Mouse (Mus musculus) frontal cortex, postnatal 36 days (tissue): ENCODE measurements around the gene Slc39a3.
"Not testable (repeated sequence)": the region's sequence is repeated elsewhere in the genome, so short reads cannot be mapped to it uniquely, and the experiment has no call there.

ENCODE experiments used
- DNase-seq, 2 experiments: peaks; one replicate each; pipeline ENCODE4 v3.0.0; 2022; ENCODE audit warnings: low spot score in 2 of 2

The Slc39a3 gene

DNA sequence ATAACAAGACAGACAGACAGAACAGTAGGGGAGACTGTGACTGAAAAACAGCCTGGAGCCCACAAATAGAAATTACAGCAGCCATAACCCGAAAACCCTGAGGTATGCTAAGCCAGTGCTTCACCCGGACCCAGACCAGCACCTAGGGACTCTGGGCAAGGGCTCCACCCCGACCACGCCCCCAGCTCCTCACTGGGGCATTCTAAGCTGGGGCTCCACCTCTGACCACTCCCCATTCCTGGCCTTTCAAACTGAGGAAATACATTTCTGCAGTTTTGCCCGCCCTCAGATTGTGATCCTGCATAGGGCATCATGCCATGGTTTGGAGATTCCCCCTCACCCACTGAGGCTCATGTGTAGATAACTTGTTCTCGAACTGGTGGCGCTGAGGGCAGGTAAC lies 30.0 kb downstream of the Slc39a3 start:
- no peak for DNase-seq

DNA sequence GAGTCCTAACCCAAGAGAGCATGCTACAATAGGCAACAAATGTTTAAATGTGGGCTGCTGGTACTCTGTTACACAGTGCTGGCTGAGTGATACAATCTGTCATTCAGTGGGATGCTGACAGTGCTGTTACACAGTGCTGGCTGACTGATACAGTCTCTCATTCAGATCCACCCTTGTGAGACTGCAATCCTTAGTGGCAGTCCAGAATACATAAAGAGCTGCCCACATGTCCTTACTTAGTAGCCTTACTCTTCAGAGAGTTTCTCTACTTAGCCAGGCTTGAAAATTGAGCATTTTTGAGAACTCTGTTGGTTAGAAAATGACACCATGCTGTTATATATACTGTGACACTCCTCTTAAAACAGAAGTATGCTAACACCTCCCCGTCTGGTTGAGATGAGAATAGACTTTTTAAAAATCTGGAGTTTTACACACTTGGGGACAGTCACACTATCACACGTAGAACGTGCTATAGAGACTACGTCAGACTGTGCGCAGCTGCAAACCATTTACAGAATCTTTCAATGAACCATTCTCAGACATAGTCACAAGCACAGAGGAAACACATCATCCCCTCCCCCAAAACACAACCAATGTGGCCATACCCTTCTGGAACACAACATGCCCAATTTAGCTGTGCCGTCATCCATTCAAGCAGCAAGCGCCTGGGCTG lies 31.1 kb downstream of the Slc39a3 start:
- peak in 1 of 2 experiments; percentile 72 for DNase-seq

DNA sequence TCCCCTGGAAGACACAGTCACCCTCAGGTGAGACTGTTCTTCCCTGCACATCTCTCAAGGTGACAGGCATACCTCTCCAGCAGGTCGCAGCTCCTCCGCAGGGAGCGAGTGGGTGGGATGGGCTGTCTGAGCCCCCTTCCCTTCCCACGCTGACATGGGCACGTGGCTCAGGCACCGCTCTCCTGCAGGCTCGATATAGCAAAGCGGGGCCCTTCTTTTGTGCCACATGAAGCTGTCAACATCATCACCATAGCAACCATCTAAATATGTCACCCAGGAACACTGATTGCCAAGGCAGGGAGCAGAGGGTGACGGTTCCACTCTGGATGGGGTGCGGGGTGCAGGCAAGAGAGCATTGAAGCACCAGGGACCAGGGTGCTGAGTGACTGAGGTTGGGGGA lies 36.1 kb downstream of the Slc39a3 start:
- DNase-seq: peak; percentile 55 to 62

DNA sequence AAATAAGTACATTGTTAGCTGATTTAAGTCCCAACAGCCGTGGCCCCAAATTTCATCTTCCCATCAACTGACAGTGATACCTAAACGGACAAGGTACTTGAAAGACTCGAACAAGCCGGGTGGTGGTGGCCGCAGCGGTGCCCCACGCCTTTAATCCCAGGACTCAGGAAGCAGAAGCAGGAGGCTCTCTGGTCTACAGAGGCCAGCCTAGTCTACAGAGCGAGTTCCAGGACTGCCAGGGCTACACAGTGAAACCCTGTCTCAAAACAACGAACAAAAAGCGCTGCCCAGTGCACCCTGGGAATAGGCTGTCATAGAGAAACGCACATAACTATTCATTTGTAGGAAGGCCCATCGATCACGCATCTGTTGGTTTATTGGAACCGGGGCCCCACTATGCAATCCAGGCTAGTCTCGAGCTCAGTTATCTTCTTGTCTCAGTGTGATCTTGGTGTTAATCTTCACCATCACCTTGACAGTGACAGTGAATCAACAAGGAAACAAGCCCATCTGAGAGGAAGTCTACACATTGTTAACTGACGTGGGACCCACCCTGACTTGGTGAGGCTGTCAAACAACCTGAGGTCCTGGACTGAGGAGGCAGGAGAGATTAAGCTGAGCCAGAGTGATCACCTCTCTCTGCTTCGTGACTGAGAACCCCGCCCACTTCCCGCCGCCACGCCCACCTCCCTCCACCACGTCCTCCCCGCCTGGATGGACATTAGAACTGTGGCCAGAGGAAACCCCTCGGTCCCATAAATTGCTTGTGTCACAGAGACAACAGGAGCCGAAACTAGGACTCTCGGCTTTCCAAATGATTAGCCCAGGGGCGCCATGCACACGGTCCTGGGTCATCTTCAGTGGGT lies 36.8 kb downstream of the Slc39a3 start:
- no peak for DNase-seq

DNA sequence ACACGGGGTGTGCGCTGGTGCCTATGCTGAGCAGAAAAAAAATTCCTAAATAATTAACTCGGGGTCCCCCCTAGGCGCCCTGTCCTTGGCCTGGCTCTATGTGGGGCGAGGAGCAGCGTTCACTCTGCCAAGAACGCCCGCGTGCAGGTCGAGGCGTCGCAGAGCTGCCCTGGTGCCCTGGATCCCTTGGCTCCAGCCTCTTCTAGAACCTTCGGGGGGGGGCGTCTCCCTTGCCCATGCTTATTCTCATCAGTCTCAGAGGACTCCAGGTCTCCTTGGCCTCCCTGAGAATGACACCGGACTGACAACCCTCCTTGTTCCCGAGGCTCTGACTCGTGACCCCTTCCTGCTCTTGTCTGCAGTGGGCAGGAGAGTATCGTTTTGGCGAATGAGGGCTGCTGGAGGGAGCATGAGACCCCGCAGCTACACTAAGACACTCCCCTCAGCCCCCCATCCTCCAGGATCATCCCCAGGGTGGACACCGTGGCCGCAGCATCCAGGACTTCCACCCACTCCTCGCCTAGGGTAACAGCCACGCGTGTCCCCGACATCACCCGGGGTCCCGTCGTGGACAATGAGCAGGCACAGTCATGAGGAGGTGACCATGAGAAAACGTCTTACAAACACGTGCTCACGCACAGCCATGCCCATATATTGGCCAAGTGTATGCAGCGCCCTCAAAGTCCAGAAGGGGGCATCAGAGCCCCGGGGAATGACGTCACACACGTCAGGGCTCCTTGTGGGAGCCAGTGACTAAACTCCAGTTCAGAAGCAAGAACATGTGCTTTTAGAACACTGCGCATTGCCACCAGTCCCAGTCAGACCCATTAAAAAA lies 37.6 kb downstream of the Slc39a3 start:
- DNase-seq: peak; percentile 86 to 90

DNA sequence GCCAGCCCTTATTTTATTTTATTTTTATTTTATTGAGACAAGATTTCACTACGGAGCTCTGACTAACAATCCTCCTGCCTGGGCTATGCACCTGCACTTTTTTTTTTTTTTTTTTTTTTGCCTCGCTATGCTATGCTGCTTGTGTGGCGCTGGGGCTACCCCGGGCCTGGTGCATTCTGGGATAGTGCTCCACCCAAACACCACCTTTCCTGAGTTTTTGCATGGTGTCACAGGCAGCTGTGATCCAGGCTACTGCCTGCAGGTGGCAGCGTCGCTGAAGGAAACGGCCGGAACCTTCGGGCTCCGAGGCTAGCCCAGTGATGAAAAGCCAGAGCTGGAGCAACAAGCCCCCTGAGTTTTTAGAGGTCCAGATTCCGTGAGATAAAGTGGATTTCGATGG lies 38.4 kb downstream of the Slc39a3 start:
- peak; percentile 66 to 74 for DNase-seq

DNA sequence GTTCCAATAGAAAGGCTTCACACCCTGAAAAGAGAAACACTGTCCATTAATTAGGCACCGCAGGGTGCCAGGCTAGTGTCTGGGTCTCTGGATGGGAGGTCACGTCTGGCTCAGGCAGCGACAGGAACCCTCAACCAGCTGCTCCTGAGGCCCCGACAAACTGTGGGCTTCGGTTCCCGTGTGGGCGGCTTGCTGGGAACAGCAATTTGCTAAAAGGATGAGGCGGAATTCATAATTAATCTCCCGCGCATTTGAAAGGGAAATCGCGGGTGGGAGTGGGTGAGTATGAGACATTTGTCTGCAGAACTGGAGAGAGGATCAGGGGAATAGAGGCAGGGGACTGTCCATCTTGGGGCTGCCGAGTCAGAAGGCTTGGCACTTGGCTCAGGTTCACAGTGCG lies 39.2 kb downstream of the Slc39a3 start:
- DNase-seq: no peak

DNA sequence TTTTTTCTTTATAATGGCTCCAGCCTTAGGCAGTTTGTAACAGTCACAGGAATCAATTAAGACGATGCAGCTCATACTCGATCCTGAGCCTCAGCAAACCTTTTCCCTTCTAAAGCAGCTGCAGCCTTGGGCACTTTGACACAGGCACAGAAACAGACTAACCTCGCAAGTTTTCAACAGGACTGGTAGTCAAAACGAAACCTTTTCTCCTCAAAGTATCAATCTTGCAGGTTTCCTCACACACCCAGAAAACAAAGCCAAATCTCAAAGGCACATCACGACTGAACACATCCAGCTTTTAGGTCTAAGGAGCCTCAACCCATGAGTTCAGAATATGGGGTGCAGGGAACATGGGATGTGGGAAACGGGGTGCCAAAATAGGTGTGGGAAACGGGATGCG lies 39.9 kb downstream of the Slc39a3 start:
- no peak for DNase-seq

DNA sequence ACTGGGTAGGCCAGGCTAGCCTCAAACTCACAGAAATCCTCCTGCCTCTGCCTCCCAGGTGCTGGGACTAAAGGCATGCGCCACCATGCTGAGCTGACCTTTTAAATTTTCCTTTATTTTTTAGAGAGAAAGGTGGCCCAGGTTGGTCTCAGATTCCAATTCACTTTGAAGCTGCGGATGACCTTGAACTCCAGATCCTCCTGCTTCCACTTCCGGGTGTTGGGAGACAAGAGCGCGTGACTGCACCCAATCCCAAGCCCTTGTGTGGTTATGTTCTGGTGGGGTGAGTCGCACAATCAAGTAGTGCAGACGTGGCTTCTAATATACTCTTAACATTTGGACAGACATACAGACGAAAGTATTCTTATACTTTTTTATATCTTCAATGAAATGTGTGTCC lies 40.7 kb downstream of the Slc39a3 start:
- no peak for DNase-seq

DNA sequence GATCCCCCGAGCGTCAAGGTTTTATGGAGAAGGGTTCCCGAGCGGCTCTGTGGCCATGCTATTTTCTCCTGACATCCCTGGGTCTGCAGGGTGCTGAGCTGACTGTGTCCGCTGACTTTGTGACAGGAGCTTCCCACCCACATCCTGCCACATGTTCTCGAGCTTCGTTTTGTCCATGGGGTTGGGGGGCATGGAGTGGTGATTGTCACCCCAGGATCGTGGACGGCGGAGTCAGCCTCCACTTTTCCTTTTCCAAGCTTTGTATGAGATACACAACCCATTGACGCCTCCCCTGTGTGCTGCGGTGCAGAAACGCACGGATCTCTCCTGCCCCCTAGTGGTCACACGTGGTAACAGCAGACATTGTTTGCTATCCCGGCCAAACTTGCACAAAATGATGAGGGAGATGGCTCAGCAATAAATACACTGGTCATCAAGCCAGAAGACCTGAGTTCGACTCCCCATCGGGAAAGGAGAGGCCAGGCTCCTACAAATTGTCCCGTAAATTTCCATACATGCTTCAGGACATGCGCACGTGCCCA lies 42.1 kb downstream of the Slc39a3 start:
- DNase-seq: peak; percentile 90

DNA sequence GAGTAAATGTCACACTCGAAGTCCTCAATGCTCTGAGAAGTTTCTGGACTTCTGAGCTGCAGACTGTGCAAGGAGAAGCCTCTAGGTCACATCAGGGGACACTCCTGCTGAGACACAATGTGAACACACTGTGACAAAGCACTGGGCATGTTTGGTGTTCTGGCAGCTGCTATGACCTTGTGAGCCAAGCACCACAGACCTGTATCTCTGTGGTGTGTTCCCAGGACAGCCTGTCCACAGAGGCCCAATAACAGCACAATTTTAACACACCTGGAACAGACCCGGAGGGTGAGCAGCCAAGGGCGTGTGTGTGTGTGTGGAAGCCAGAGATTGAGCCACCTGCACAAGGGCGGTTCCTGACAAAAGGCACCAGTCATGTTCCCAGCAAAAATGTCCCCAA lies 42.6 kb downstream of the Slc39a3 start:
- no peak for DNase-seq

DNA sequence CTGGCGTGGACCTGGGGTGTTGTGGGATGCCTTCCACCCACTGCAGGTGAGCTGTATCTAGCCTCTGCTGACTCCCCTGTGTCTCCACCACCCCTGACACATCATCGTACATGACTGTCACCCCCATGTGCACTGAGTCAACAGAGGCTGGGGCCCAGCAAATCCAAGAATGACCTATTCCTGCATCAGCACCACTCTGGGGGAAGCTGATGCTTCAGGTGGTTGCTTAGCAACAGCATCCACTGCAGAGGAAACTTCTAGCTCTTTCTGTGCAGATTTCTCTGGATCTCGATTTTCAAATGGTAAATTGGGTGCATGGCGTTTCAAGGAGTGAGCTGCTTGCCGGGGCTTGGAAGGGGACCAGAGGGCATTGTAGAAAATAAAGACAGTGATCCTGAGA lies 44.0 kb downstream of the Slc39a3 start:
- DNase-seq: no peak

DNA sequence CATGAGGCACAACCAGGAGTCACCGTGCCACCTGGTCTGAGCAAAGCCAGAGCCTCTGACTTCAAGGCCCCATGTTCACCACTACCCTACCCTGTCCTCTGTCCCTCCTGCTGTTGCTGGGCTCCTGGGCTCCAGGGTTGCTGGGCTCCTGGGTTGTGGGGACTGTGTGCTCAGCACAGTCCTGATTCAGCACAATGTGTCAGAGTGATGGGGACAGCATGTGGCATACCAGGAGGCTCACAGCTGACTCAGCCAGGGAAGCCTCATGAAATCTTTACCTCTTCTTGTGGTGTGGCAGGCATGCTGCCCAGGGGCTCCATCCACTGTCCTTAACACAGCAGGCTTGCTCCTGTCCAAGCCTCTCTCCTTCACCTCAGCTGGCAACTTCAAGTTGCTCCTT lies 45.3 kb downstream of the Slc39a3 start:
- no peak for DNase-seq

DNA sequence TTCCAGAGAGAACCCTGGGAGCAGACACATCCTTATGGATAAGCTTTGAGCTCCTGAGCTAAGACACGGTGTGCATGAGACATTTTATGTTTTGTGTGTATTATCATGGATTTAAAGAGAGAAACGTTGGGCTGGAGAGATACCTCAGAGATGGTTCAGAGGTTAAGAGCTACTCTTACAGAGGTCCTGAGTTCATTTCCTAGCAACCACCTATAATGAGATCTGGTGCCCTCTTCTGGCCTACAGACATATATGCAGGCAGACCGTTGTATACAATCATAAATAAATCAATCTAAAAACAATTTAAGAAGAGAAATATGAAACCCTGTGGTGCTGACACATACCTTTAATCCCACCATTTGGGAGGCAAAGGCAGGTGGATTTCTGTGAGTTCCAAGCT lies 46.2 kb downstream of the Slc39a3 start:
- DNase-seq: no peak

DNA sequence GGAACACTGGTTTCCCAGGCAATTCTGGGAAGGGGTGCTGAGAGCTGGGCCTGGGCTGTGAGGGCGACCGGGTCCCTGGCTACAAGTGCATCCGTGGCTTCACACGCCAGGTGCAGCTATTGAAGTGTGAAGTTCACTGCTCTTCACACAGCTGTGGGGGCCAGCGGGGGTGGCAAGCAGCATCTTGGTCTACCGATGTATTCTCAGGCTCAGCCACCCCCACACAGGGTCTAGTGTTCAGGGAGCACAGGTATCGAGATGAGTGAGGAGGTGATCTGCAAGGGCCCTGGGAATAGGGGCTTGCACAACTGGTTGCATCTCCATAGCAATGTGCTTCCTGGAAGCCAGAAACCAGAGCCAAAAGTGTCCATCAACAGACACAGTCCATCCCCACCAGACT lies 46.8 kb downstream of the Slc39a3 start:
- DNase-seq: no peak

DNA sequence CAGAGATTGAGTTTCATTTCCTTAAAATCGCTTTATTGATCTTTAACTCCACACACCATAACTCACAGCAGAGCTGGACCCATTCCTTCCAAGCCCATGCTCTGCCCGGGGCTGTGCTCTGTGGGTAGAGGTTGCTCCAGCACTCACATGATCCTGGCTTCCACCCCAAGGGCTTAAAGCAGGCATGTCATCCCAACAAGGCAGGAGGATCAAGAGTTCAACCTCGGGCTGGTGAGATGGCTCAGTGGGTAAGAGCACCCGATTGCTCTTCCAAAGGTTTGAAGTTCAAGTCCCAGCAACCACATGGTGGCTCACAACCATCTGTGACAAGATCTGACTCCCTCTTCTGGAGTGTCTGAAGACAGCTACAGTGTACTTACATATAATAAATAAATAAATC lies 47.4 kb downstream of the Slc39a3 start:
- DNase-seq: not testable (repeated sequence)

DNA sequence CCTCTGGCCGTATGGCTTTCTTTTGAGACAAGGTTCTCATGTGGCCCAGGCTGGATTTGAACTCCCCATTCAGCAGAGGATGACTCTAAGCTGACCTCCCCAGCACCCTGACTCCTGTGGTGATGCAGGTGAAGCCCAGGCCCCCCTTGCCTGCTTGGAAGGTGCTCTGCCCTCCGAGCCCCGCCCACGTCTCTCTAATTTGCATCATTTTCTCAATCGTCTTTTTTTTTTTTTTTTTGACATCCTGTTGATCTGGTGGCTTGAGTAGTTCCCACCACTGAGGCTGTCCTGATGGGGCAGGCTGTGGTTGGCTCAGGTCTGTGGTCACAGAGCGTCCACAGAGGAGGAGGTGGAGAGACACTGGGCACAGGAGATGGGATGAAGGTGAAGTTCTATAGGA lies 47.8 kb downstream of the Slc39a3 start:
- no peak for DNase-seq

DNA sequence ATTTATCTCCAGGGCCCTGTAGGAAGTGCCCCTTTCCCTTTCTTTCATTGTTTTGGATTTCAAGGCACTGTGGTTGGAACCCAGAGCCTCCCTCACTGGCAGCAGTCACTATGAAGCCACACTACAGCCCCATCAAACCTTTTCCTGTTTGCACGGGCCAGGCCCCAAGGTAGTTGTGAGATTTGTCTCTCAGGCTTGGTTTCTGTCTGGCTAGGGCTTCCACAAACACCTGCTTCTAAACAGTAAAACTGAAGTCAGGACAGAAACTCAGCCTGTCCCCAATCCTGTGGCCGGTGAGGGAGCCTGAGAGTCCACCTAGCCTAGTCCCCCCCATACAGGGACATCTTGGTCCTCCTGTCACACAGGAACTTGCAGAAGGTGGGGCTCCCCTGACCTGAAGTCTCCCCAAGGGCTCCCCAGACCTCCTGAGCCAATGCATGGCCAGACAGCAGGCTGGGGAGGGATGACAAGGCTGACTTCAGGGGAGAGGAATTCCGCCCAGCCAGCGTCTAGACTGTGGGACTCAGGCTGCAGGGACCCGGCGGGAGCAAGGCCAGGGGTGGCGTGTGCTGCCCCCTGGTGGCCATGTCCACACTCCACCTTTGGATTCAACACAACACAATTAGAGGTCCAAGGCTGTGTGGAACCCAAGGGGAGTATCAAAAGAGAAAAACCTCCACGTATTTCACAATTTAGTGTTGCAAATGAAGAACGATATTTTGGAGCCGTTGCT lies 49.4 kb downstream of the Slc39a3 start:
- peak in 1 of 2 experiments; percentile 73 for DNase-seq

DNA sequence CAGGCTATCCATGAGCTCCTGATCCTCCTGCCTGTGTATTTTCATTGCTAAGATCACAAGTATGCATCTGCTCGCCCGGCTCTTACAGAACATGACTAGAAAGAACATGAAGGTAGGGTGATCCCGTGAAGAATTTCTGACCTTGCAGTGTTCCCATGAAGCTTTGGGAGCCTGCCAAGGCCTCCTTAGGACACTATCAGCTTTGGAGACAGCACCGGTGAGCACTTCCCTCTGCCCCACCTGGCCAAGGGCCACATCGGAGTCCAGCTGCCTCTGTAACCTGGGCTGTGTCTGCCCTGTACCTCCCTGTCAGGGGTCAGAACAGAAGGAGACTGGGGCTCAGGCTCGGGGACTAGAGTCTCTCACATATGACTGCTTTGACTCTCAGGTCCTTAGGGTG lies 50.5 kb downstream of the Slc39a3 start:
- DNase-seq: no peak

DNA sequence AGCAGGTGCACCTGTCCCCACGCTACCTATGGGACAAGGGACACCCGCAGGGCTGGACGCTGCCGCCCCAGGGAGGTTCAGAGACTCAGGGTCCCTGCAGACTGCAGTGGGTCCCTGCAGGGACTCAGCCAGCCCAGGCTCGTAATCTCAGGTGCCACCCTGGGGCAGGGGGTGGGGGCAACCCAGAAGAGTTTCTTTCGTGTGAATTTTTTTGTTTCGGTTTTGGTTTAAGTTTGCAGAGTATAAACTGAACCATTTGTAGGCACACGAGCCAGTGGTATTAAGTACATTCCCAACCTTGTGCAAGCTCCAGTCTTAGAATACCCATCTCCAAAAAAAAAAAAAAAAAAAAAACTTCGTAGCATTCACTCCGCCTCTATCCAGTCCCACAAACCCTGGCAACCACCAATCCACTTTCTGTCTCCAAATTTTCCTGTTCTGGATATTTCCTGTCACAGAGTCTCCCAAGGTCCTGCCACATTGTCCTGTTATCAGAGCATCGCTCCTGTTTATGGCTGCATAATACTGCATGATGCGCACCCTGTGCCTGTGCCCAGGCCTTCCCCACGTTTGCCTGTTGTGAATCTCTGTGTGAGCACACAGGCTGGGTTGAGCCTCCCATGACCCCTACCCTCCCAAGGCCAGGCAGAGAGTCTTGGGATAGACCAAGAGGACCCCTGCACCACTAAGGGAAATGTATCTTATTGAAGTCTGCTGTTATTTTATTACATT lies 51.1 kb downstream of the Slc39a3 start:
- DNase-seq: no peak
